Mouse (Mus musculus) forebrain, embryonic 13.5 days (tissue): Measurements from ENCODE around the gene Kif22. TPM values are rescaled to one million over a fixed set of nuclear protein-coding genes. Genes with fewer than 3 reads are reported as not detected.
A peak's percentile ranks its signal among the peaks of the same experiment; 100 is the strongest.

Source experiments
- ATAC-seq: fragments of 200-750 bp; cut with Nextera tagmentation; 2 replicates; pipeline ENCODE4 v1.8.0; 2017
- H3K27ac ChIP-seq: fragments of 300-500 bp; sonication (generic); 2 replicates; pipeline ENCODE4 v1.5.1; 2015; ENCODE audit warnings: inconsistent platforms, mild to moderate bottlenecking, moderate library complexity
- H3K27me3 ChIP-seq: fragments of 300-500 bp; sonication (generic); 2 replicates; pipeline ENCODE4 v1.6.1; 2015; ENCODE audit warnings: mild to moderate bottlenecking, inconsistent platforms
- H3K36me3 ChIP-seq: fragments of 300-500 bp; sonication (generic); 2 replicates; pipeline ENCODE4 v1.6.1; 2015; ENCODE audit warnings: mild to moderate bottlenecking, inconsistent platforms; ENCODE audit not compliant: poor library complexity, severe bottlenecking
- H3K4me1 ChIP-seq: fragments of 300-500 bp; sonication (generic); 2 replicates; pipeline ENCODE4 v1.6.1; 2015; ENCODE audit warnings: inconsistent platforms
- H3K4me2 ChIP-seq: fragments of 300-500 bp; sonication (generic); 2 replicates; pipeline ENCODE4 v1.6.1; 2015; ENCODE audit warnings: inconsistent platforms, mild to moderate bottlenecking, moderate library complexity
- H3K4me3 ChIP-seq: fragments of 300-500 bp; sonication (generic); 2 replicates; pipeline ENCODE4 v1.5.1; 2015; ENCODE audit warnings: mild to moderate bottlenecking, inconsistent platforms
- H3K9ac ChIP-seq: fragments of 300-500 bp; sonication (generic); 2 replicates; pipeline ENCODE4 v1.6.1; 2015; ENCODE audit warnings: mild to moderate bottlenecking, inconsistent platforms
- H3K9me3 ChIP-seq: fragments of 300-500 bp; sonication (generic); replicated peaks from 2 replicates; pipeline ENCODE4 v1.6.1; 2016; ENCODE audit warnings: inconsistent platforms
- WGBS: fragments of 180-500 bp; shearing (Covaris S2); methylation state at CpG from one replicate; pipeline ENCODE4 v1.1.7; 2015; 5-methylcytosine and 5-hydroxymethylcytosine counted together
- polyA plus RNA-seq: library from polyadenylated mRNA; unstranded; fragments of >200 nt; fragmentation: Nextera tagmentation; extraction: Ambion mirVana; gene quantifications from 2 replicates; pipeline ENCODE4 v1.2.1, GENCODE M21; 2015

Kif22 gene
- polyA plus RNA-seq, 1 experiment from 2014 or later: 135 TPM

DNA sequence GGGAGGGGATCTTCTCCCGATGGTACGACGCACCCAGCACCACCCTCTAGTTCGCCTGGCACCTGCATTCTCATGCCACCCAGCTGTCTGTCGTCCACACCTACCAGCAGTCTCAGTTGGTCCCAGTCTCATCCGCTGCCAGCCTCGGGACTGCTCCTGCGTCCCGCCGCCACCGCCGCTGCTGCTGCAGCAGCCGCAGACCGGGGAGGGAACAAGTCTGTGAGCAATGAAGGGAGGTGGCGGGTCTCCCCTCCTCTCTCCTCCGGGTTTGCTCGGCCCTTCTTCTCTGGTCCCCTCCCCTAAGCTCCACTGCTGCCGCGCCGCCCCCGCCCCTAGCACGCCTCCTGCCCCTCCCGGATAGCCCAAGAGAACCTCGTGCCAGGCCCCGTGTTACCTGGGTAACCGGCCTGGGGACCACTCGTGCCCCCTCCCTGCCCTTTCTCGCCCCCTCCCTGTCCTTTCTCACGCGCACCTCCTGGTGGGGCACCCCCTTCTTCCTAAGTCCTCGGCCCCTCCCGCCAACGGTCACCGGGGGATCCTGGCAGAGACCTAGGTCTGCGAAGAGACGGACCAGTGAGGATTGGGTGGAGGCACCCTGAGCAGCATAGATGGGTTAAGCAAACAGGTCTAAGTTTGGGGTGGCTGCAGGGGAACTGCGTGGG, 21.2 kb downstream of the Kif22 start, which contains the start of the genes Gm42742 and Prrt2:
Gm42742 (minus strand) TSS at position 197 of the 662 bp plus-strand sequence.
Prrt2 (minus strand) TSS at position 311 of the 662 bp plus-strand sequence.
- Histone ChIP-seq H3K4me3 (peak within 1 kb of the TSS; percentile 55), H3K9me3 (no peaks in the 10 kb centered on the region), H3K4me2 (peak within 1 kb of the TSS; percentile 99), H3K27me3 (no peaks in the 10 kb centered on the region), H3K36me3 (peaks cover 33% of the 10 kb centered on the region), H3K4me1 (peaks cover 82% of the 10 kb centered on the region), H3K9ac (peak within 1 kb of the TSS; percentile 100), H3K27ac (peak within 1 kb of the TSS; percentile 92)
- WGBS: 2% methylated on average over 30 of the region's 37 CpGs
- ATAC-seq: peak; percentile 16

DNA sequence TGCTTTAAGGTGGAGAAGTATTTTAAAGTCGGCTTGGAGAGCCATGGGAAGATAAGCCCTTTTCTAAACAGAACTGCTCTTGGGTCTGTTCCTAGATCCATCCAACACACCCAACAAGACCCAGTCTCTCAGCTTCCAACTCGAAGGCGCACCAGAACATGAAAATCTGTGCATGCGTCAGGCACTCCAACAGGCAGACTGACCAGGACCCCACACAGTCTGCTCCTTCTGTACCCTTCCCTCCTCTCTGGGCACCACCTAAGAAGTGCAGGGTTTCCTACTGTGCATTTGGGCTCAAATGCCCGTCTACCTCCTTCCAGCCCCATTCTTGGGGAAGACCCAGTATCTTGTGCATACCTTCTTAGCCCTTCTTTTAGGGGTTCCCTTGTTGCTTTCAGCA, 21.8 kb downstream of the Kif22 start:
- Histone ChIP-seq H3K27me3 (no peaks in the 10 kb centered on the region), H3K27ac (peak overlapping the region; percentile 92), H3K9ac (peak overlapping the region; percentile 100), H3K9me3 (no peaks in the 10 kb centered on the region), H3K36me3 (peaks cover 35% of the 10 kb centered on the region), H3K4me3 (peak overlapping the region; percentile 55), H3K4me2 (peak overlapping the region; percentile 99), H3K4me1 (peaks cover 88% of the 10 kb centered on the region)
- WGBS: 29% methylated on average over 5 of the region's 5 CpGs
- ATAC-seq: no peak

- Histone ChIP-seq H3K4me2 (peak overlapping the region; percentile 99), H3K9me3 (no peaks in the 10 kb centered on the region), H3K36me3 (peaks cover 40% of the 10 kb centered on the region), H3K4me3 (peak overlapping the region; percentile 55), H3K27me3 (no peaks in the 10 kb centered on the region), H3K27ac (0 out of 2 replicates have a peak overlapping the region, but pooled peaks have one; percentile 92), H3K4me1 (peaks cover 91% of the 10 kb centered on the region), H3K9ac (peak overlapping the region; percentile 100)
- 58% methylated on average over 3 of the region's 3 CpGs for WGBS
- ATAC-seq: no peak
Measured at GRCm38 (mm10) chr7:127020031-127020430, 22.2 kb downstream of the Kif22 start.

- Histone ChIP-seq H3K27ac (no peak overlapping the region), H3K4me1 (peaks cover 91% of the 10 kb centered on the region), H3K4me2 (peak overlapping the region; percentile 99), H3K36me3 (peaks cover 42% of the 10 kb centered on the region), H3K9ac (peak overlapping the region; percentile 100), H3K9me3 (no peaks in the 10 kb centered on the region), H3K27me3 (no peaks in the 10 kb centered on the region), H3K4me3 (peak overlapping the region; percentile 55)
- no peak for ATAC-seq
- WGBS: 82% methylated on average over 14 of the region's 14 CpGs
Measured at GRCm38 (mm10) chr7:127019306-127019960, 22.8 kb downstream of the Kif22 start.

GRCm38 (mm10) chr7:127018416-127019305, 23.6 kb downstream of the Kif22 start:
- H3K27ac ChIP-seq: peak overlapping the region; percentile 95
- H3K27me3 ChIP-seq: no peaks in the 10 kb centered on the region
- H3K4me2 ChIP-seq: peak overlapping the region; percentile 99
- peaks cover 89% of the 10 kb centered on the region for H3K4me1 ChIP-seq
- 0 out of 2 replicates have a peak overlapping the region, but pooled peaks have one; percentile 8 for H3K4me3 ChIP-seq
- peaks cover 42% of the 10 kb centered on the region for H3K36me3 ChIP-seq
- H3K9me3 ChIP-seq: no peaks in the 10 kb centered on the region
- WGBS: 88% methylated on average over 15 of the region's 15 CpGs
- peak overlapping the region; percentile 100 for H3K9ac ChIP-seq
- ATAC-seq: no peak

DNA sequence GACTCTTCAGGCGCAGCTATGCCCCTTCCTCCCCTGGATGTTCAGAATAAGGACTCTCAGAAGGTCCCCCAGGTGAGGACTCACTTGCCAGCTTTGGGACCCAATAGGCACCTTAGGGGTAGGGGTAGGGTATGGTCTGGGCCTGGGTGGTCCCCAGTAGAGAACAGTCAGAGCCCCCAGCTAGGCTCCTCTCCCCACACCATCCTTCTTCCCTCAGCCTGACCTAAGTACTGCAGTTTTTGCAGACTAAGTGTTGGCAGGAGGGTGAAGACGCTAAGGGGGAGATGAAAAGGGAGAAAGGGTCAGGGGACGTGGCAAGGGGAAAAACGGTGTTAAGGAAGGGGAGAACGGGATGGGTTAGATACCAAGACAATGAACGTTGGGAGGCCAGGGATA, 24.3 kb downstream of the Kif22 start:
- Histone ChIP-seq H3K4me3 (peak overlapping the region; percentile 8; the same call in 1 of the 2 replicates), H3K4me1 (peaks cover 82% of the 10 kb centered on the region), H3K27me3 (no peaks in the 10 kb centered on the region), H3K9me3 (no peaks in the 10 kb centered on the region), H3K27ac (peak overlapping the region; percentile 95), H3K9ac (peak overlapping the region; percentile 54), H3K36me3 (peaks cover 42% of the 10 kb centered on the region), H3K4me2 (peak overlapping the region; percentile 99)
- ATAC-seq: no peak
- 58% methylated on average over 6 of the region's 6 CpGs for WGBS

- peak within 1 kb of the TSS; percentile 62 for H3K4me3 ChIP-seq
- H3K4me1 ChIP-seq: peaks cover 75% of the 10 kb centered on the region
- no peaks in the 10 kb centered on the region for H3K9me3 ChIP-seq
- H3K36me3 ChIP-seq: peaks cover 42% of the 10 kb centered on the region
- H3K27me3 ChIP-seq: no peaks in the 10 kb centered on the region
- H3K4me2 ChIP-seq: peak within 1 kb of the TSS; percentile 99
- peak within 1 kb of the TSS; percentile 95 for H3K27ac ChIP-seq
- peak within 1 kb of the TSS; percentile 86 for H3K9ac ChIP-seq
- ATAC-seq: peak; percentile 84
- 3% methylated on average over 39 of the region's 39 CpGs for WGBS
Measured at GRCm38 (mm10) chr7:127016971-127017949, 25.0 kb downstream of the Kif22 start, which contains the start of gene Pagr1a. TSS of gene Pagr1a (minus strand) at chr7:127017352.

DNA sequence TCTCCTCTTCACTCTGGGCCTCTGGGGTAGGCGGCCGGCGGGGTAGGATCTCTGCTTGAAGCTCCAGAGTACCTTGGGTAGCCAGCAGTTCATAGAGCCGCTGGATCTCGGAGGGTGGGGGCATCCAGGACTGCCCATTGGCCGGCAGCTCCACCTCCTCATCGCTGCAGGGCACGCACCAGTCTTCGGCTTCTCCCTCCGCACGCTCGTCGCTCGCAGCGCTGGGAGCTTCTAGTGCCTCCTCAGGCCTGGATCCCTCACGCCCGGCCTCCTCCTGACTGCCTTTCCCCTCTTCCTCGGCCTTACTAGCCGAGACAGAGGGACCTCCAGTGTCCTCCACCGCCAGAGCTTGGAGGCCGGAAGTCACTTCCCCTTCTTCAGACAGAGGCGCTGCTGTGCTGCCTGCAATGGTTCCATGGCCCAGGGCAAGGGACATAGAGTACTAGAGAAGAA, 25.8 kb downstream of the Kif22 start:
- Histone ChIP-seq H3K9ac (peak overlapping the region; percentile 86), H3K4me3 (peak overlapping the region; percentile 62), H3K9me3 (no peaks in the 10 kb centered on the region), H3K27ac (peak overlapping the region; percentile 95), H3K27me3 (no peaks in the 10 kb centered on the region), H3K36me3 (peaks cover 36% of the 10 kb centered on the region), H3K4me2 (peak overlapping the region; percentile 99), H3K4me1 (peaks cover 68% of the 10 kb centered on the region)
- under 1% methylated on average over 22 of the region's 22 CpGs for WGBS
- peak; percentile 42 for ATAC-seq

- peak within 1 kb of the TSS; percentile 62 for H3K4me3 ChIP-seq
- peaks cover 36% of the 10 kb centered on the region for H3K36me3 ChIP-seq
- no peaks in the 10 kb centered on the region for H3K9me3 ChIP-seq
- no peak for ATAC-seq
- peak within 1 kb of the TSS; percentile 86 for H3K9ac ChIP-seq
- H3K4me1 ChIP-seq: peaks cover 65% of the 10 kb centered on the region
- peak within 1 kb of the TSS; percentile 95 for H3K27ac ChIP-seq
- H3K4me2 ChIP-seq: peak within 1 kb of the TSS; percentile 99
- H3K27me3 ChIP-seq: no peaks in the 10 kb centered on the region
Measured at GRCm38 (mm10) chr7:127016481-127016485, 26.0 kb downstream of the Kif22 start, which contains the start of gene Pagr1b. TSS of gene Pagr1b (minus strand) at chr7:127016484.

GRCm38 (mm10) chr7:127016081-127016480, 26.2 kb downstream of the Kif22 start:
- peak overlapping the region; percentile 86 for H3K9ac ChIP-seq
- H3K27me3 ChIP-seq: no peaks in the 10 kb centered on the region
- no peaks in the 10 kb centered on the region for H3K9me3 ChIP-seq
- WGBS: under 1% methylated on average over 10 of the region's 10 CpGs
- peaks cover 63% of the 10 kb centered on the region for H3K4me1 ChIP-seq
- ATAC-seq: peak; percentile 4; the same call in 1 of the 2 replicates
- H3K36me3 ChIP-seq: peaks cover 36% of the 10 kb centered on the region
- peak overlapping the region; percentile 62 for H3K4me3 ChIP-seq
- peak overlapping the region; percentile 95 for H3K27ac ChIP-seq
- H3K4me2 ChIP-seq: peak overlapping the region; percentile 99

GRCm38 (mm10) chr7:127014993-127015392, 27.3 kb downstream of the Kif22 start:
- peak overlapping the region; percentile 99 for H3K4me2 ChIP-seq
- no peak overlapping the region for H3K27ac ChIP-seq
- WGBS: 96% methylated on average over 12 of the region's 12 CpGs
- peaks cover 52% of the 10 kb centered on the region for H3K4me1 ChIP-seq
- peak overlapping the region; percentile 12; the same call in 1 of the 2 replicates for H3K9ac ChIP-seq
- H3K36me3 ChIP-seq: peaks cover 36% of the 10 kb centered on the region
- H3K27me3 ChIP-seq: no peaks in the 10 kb centered on the region
- no peak overlapping the region for H3K4me3 ChIP-seq
- no peak for ATAC-seq
- H3K9me3 ChIP-seq: no peaks in the 10 kb centered on the region
